Mouse (Mus musculus) liver, embryonic 14 days (tissue): ENCODE measurements around the gene Mcmbp. TPM values are rescaled to one million over a fixed set of nuclear protein-coding genes. Genes with fewer than 3 reads are reported as not detected.

ENCODE experiments used
- polyA plus RNA-seq: library from polyadenylated mRNA; depleted of rRNA; stranded (reverse); fragments of >200 nt; gene quantifications from 2 replicates; pipeline ENCODE4 v1.2.3, GENCODE M21; 2012; rRNA removed

The Mcmbp gene
- 12.5 and 13.8 TPM in 2 replicates for polyA plus RNA-seq

DNA sequence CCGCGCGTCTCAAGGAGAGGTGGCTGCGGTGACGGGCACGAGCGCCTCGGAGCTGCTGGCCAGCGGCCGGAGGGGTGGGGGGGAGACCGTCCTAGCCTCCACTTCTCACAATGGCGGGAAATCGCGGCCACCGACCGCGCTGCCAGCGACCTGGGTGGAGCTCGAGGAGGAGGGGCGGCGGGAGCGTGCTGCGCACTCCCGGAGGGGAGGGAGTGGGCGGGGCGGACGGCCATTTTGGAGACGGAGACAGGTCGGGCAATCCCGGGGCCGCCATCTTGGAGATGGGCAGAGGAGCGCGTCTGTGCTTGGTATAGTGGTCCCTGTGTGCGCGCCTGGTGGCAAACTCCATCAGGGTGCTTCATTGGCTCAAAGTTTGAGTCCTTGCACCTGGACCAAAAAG lies at the start of gene Mcmbp:
Mcmbp (minus strand) TSS at position 162 of the 400 bp plus-strand sequence.

DNA sequence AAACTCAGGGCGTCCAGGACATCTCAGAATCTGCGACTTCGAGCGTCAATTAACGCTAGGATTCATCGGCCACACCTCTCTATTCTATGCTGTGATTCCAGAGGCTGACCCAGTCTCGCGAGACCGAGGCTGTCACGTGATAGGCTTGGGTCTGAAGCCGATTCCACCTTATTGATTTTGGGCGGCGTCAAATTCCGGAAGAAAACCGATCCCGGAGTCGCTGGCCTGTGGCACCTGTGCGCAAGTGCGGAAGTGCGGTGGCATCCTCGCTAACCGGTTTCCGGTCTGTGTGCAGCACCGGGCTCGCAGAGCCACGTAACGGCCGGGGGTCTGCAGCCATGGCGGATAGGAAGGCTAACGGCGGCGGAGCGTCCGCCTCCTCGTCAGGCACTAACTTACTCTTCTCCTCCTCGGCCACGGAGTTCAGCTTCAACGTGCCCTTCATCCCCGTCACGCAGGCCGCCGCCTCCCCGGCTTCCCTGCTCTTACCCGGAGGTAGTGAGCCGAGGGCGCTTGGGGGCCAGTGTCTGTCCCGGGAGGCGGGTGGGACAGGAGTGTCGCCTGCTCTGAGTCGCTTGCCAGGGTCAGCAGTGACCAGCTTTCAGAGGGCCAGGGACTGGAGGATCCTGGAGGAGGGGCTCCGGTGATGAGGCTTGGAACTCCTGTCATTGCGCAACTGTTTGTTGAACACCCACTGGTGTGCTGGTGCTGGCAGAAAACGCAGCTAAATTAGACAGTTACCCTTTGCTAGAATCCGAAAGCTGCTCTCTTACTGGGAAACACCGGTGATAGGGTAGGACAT lies 4.6 kb upstream of the Mcmbp start, which contains the start of gene Sec23ip:
Sec23ip (plus strand) TSS at position 260 of the 802 bp plus-strand sequence.

Other genes with a start within 250 kb of the Mcmbp start
- gene Bag3, start 216.9 kb downstream of the Mcmbp start, polyA plus RNA-seq = 2.6 and 2.9 TPM in 2 replicates
- gene Inpp5f, start 129.2 kb downstream of the Mcmbp start, polyA plus RNA-seq = 3.9 and 4.6 TPM in 2 replicates
- 9.7 and 11.0 TPM in 2 replicates for gene Sec23ip, start 4.4 kb upstream of the Mcmbp start, polyA plus RNA-seq